Mouse (Mus musculus): ENCODE measurements around the gene Ext2.

DNA sequence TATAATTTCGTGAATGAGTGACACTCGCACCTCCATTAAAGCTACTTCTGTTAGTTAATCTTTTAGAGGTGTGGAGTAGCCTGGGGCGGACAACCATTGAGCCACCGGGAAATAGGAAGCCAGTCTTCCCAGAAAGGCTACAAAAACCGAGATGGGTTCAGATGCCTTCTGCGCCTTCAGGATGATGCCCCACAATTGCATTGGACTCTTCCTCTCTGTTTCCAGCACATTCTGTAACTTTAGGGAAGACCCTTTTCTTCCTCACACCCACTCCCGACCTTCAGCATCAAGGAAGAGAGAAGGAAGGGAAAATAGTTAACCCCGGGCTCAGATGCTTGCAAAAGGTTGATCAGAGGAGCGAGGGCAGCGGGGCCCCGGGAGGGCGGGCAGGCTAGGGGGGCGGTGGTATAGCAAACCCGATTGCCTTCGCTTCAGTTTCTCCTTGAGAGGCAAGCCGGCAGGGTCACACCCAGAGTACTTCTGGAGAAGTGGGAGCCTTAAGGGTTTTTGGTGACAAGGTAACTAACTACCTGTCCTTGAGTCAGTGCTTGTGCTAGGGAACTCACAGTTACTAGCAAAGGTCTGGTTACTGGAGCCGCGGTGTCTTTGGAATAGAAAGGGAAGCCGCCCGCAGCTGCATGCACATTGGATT, 174.3 kb downstream of the Ext2 start:
- TF ChIP-seq MAX (IDR thresholded peaks at IDR 0.05; ENCODE audit: low read depth) (no peak), POLR2A (IDR thresholded peaks at IDR 0.05; ENCODE audit: insufficient read length, low read depth) (no peak), POLR2AphosphoS2 (IDR thresholded peaks at IDR 0.05; ENCODE audit: insufficient read length, low read depth) (no peak), REST (IDR thresholded peaks at IDR 0.05; ENCODE audit: insufficient read depth, insufficient read length) (no peak), MYOG (IDR thresholded peaks at IDR 0.05; ENCODE audit: control insufficient read depth in 1 of 3, insufficient read depth in 1 of 3, insufficient read length in 2 of 3, low read depth in 2 of 3) (no peak)

All from myocyte (in vitro differentiated cells).